Mouse (Mus musculus): Measurements from ENCODE around the gene Pwwp2b.
A peak's percentile ranks its signal among the peaks of the same experiment; 100 is the strongest.

DNA sequence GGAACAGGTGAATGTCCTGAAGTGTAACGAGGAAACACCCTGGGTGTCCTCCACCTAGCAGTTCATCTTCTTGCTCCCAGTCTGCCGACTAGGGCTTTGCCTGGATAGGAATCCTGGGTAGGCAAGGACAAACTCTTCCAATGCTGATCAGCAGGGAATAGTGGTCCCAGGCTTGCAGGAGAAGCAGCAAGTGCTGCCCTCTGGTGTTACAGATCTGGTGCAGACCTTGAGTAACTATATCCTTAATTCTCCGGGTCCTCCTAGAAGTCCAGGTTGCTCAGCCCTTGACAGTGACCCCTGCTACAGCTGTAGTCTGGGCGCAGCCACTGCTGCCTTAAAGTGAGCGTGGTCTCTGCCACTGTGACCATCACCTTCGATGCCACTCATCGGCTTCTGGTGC lies 48.2 kb upstream of the Pwwp2b start:
- TF ChIP-seq CTCF (IDR thresholded peaks at IDR 0.05; ENCODE audit: borderline replicate concordance, extremely low read depth, insufficient read depth, insufficient read length) (peak; percentile 84), POLR2A (IDR thresholded peaks at IDR 0.05; ENCODE audit: borderline replicate concordance, extremely low read depth, insufficient read depth, insufficient read length, poor library complexity, severe bottlenecking) (no peak)
